Mouse (Mus musculus) layer of hippocampus, adult 18-20 months (tissue): ENCODE measurements around the gene Fryl. TPM values are rescaled to one million over a fixed set of nuclear protein-coding genes. Genes with fewer than 3 reads are reported as not detected.

Experiments
- DNase-seq, 2 experiments: peaks; one replicate each; pipeline ENCODE4 v3.0.0; 2022; ENCODE audit warnings: low spot score in 2 of 2
- total RNA-seq, 2 experiments: library from RNA; stranded (reverse); gene quantifications; 2 replicates each; pipeline ENCODE4 v1.2.3; 2021

The Fryl gene
- total RNA-seq, 2 experiments from 2014 or later: 63.6 to 66.7 TPM

GRCm38 (mm10) chr5:73257723-73258122 lies 1.3 kb upstream of the Fryl start:
- DNase-seq: no peak

- no peak for DNase-seq
These were observed 677 bp upstream of the Fryl start for GRCm38 (mm10) chr5:73257096-73257495.

GRCm38 (mm10) chr5:73255321-73256251 lies 833 bp downstream of the Fryl start:
- peak; percentile 45 to 62 for DNase-seq

GRCm38 (mm10) chr5:73254660-73255059 lies 1.8 kb downstream of the Fryl start:
- no peak for DNase-seq

GRCm38 (mm10) chr5:73252739-73253138 lies 3.7 kb downstream of the Fryl start:
- DNase-seq: no peak

- no peak for DNase-seq
These were observed 7.1 kb downstream of the Fryl start for GRCm38 (mm10) chr5:73249341-73249740.

- no peak for DNase-seq
These were observed 8.2 kb downstream of the Fryl start for GRCm38 (mm10) chr5:73248211-73248610.

- DNase-seq: no peak
These were observed 10.0 kb downstream of the Fryl start for GRCm38 (mm10) chr5:73246414-73246813.

- no peak for DNase-seq
These were observed 12.0 kb downstream of the Fryl start for GRCm38 (mm10) chr5:73244403-73244802.

- peak in 1 of 2 experiments; percentile 70 for DNase-seq
These were observed 14.5 kb downstream of the Fryl start for GRCm38 (mm10) chr5:73241966-73242365.

GRCm38 (mm10) chr5:73241332-73241731 lies 15.1 kb downstream of the Fryl start:
- DNase-seq: no peak

GRCm38 (mm10) chr5:73240391-73240790 lies 16.0 kb downstream of the Fryl start:
- no peak for DNase-seq

GRCm38 (mm10) chr5:73236894-73237334 lies 19.5 kb downstream of the Fryl start:
- no peak for DNase-seq

- DNase-seq: no peak
These were observed 21.2 kb downstream of the Fryl start for GRCm38 (mm10) chr5:73235201-73235600.

GRCm38 (mm10) chr5:73233018-73233881 lies 23.2 kb downstream of the Fryl start:
- no peak for DNase-seq

GRCm38 (mm10) chr5:73232267-73232666 lies 24.2 kb downstream of the Fryl start:
- no peak for DNase-seq

GRCm38 (mm10) chr5:73231835-73232234 lies 24.6 kb downstream of the Fryl start:
- no peak for DNase-seq

GRCm38 (mm10) chr5:73230171-73230570 lies 26.2 kb downstream of the Fryl start:
- no peak for DNase-seq

- no peak for DNase-seq
These were observed 27.0 kb downstream of the Fryl start for GRCm38 (mm10) chr5:73229467-73229866.

GRCm38 (mm10) chr5:73228291-73229049 lies 27.9 kb downstream of the Fryl start:
- no peak for DNase-seq

GRCm38 (mm10) chr5:73227518-73228101 lies 28.8 kb downstream of the Fryl start:
- DNase-seq: no peak
